Mouse (Mus musculus) intestine, postnatal 0 days (tissue): ENCODE results near the gene Fkrp. TPM values are rescaled to one million over a fixed set of nuclear protein-coding genes. Genes with fewer than 3 reads are reported as not detected.

Source experiments
- ATAC-seq: fragments of 200-750 bp; cut with Nextera tagmentation; 2 replicates; pipeline ENCODE4 v1.8.0; 2017; ENCODE audit warnings: mild to moderate bottlenecking, moderate TSS enrichment, moderate library complexity
- H3K27ac ChIP-seq: fragments of 300-500 bp; sonication (generic); 2 replicates; pipeline ENCODE4 v1.5.1; 2014; ENCODE audit warnings: mild to moderate bottlenecking, low read depth, low read length, moderate library complexity
- H3K27me3 ChIP-seq: fragments of 300-500 bp; sonication (generic); replicated peaks from 2 replicates; pipeline ENCODE4 v1.6.1; 2014; ENCODE audit warnings: low read length, mixed read lengths; ENCODE audit not compliant: control insufficient read depth, insufficient read depth
- H3K36me3 ChIP-seq: fragments of 300-500 bp; sonication (generic); 2 replicates; pipeline ENCODE4 v1.6.1; 2014; ENCODE audit warnings: mild to moderate bottlenecking, moderate library complexity; ENCODE audit not compliant: control insufficient read depth, insufficient read depth
- H3K4me1 ChIP-seq: fragments of 300-500 bp; sonication (generic); replicated peaks from 2 replicates; pipeline ENCODE4 v1.6.1; 2014; ENCODE audit warnings: antibody characterized with exemption, low read length, mixed read lengths; ENCODE audit not compliant: control insufficient read depth, insufficient read depth
- H3K4me2 ChIP-seq: fragments of 300-500 bp; sonication (generic); replicated peaks from 2 replicates; pipeline ENCODE4 v1.6.1; 2014; ENCODE audit warnings: low read depth, mild to moderate bottlenecking, moderate library complexity
- H3K4me3 ChIP-seq: fragments of 300-500 bp; sonication (generic); 2 replicates; pipeline ENCODE4 v1.5.1; 2014; ENCODE audit warnings: low read depth, low read length
- H3K9ac ChIP-seq: fragments of 300-500 bp; sonication (generic); 2 replicates; pipeline ENCODE4 v1.6.1; 2014; ENCODE audit warnings: mild to moderate bottlenecking, low read depth, low read length
- H3K9me3 ChIP-seq: fragments of 300-500 bp; sonication (generic); 2 replicates; pipeline ENCODE4 v1.6.1; 2016; ENCODE audit warnings: mixed run types; ENCODE audit not compliant: control insufficient read depth
- CTCF ChIP-seq: sonication (generic); IDR thresholded peaks from 2 replicates; pipeline ENCODE4 v1.5.1; 2016; ENCODE audit warnings: low read depth, mild to moderate bottlenecking, control low read depth, antibody characterized with exemption, moderate library complexity
- WGBS: fragments of 180-500 bp; shearing (Covaris S2); extraction: QIAGEN DNeasy Blood & Tissue Kit; methylation state at CpG from one replicate; pipeline ENCODE4 v1.1.7; 2014; 5-methylcytosine and 5-hydroxymethylcytosine counted together
- polyA plus RNA-seq: library from polyadenylated mRNA; unstranded; fragments of >200 nt; fragmentation: Nextera tagmentation; extraction: Ambion mirVana; gene quantifications from 2 replicates; pipeline ENCODE4 v1.2.1, GENCODE M21; 2015

Gene Fkrp
- polyA plus RNA-seq, 1 experiment from 2014 or later, result 12.3 TPM

DNA sequence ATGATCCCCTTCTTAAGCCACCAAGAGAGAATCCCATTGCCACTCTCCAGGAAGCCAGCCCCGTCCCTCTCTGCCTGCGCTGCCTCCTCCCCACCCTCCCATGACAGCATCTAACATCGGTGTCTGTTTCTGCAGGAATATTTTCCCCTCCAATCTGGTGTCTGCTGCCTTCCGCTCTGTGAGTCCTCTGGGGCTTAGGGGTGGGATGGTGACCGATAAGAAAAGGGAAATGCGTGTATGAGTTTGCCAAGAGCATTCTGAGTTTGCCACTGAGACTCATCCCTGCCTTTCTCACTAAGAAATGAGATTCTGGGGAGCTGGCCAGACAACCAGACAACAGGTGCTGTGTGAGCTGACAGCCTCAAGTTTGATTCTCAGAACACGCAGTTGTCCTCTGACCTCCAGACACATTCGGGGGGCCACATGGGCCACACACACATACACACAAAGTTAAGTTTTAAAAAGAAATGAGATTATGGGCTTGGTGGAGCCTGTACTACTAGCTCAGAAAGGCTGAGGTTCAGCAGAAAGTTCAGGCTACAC is 30.9 kb downstream of the Fkrp start:
- TF ChIP-seq CTCF, result no peak
- no peak for ATAC-seq
- H3K27ac ChIP-seq, result no peak overlapping the region
- H3K27me3 ChIP-seq, result no peaks in the 10 kb centered on the region
- H3K4me1 ChIP-seq, result peaks cover 8% of the 10 kb centered on the region
- WGBS, result 72% methylated on average over 8 of the region's 8 CpGs
- H3K36me3 ChIP-seq, result peaks cover 16% of the 10 kb centered on the region; the same call in 1 of the 2 replicates
- H3K9ac ChIP-seq, result no peak overlapping the region
- no peak overlapping the region for H3K4me3 ChIP-seq
- no peak overlapping the region for H3K4me2 ChIP-seq
- H3K9me3 ChIP-seq, result no peaks in the 10 kb centered on the region

DNA sequence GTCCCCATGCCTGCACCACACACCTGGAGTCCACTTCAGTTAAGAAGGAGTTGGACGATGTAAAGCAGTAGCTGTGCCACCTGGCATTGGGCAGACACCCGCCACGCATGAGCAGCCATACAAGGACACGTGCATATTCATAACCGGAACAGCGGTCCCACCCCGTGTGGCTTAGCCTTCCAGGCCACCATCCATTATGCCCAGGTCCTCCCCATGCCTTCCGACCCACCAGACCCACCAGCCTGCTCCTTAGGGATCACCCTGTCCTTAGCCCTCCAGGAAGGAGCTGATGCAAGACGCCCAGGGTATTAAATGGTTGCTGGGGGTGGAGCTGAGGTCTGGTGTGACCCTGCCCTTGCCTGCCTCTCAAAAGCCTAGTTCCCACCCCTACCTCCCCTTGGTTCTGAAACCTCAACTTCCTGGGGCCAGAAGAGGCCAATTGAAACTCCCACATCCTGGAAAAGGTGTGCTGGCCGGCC is 32.0 kb downstream of the Fkrp start:
- peaks cover 8% of the 10 kb centered on the region for H3K4me1 ChIP-seq
- H3K27ac ChIP-seq, result no peak overlapping the region
- peak overlapping the region; percentile 100 for H3K4me2 ChIP-seq
- H3K4me3 ChIP-seq, result 0 out of 2 replicates have a peak overlapping the region, but pooled peaks have one; percentile 65
- WGBS, result 55% methylated on average over 10 of the region's 10 CpGs
- H3K27me3 ChIP-seq, result no peaks in the 10 kb centered on the region
- no peaks in the 10 kb centered on the region for H3K9me3 ChIP-seq
- H3K9ac ChIP-seq, result no peak overlapping the region
- ATAC-seq, result no peak
- H3K36me3 ChIP-seq, result peaks cover 9% of the 10 kb centered on the region; the same call in 1 of the 2 replicates
- no peak for TF ChIP-seq CTCF

DNA sequence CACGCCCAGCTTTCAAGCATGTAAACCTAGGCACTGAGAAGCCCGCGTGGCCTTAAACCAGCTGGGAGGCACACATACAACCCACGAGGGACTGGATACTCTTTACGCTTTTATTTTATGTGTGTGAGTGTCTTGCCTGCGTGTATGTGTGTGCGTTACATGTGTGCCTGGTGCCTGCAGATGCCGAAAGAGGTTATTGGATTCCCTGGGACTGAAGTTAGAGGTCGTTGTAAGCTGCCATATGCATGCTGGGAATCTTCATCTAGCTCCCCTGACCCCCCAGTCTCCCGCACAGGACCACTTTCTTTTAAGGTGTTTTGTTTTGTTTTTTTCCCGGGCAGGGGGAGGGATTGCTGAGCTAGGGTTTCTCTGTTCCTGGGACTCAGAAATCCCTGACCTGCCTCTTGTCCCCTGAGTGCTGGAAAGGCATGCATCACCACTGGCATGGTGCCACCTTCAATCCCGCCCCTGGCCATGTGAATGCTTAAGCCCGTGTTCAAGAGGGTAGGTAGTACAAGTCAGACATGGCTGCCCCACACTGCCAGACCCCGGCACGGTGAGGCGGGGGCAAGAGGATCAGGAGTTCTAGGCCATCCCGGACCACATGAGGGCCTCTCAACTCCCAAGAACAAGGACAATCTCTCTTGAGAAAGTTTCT is 32.6 kb downstream of the Fkrp start:
- H3K27ac ChIP-seq, result no peak overlapping the region
- peak overlapping the region; percentile 65 for H3K4me3 ChIP-seq
- H3K4me1 ChIP-seq, result peaks cover 8% of the 10 kb centered on the region
- H3K4me2 ChIP-seq, result peak overlapping the region; percentile 100
- H3K9ac ChIP-seq, result no peak overlapping the region
- H3K9me3 ChIP-seq, result no peaks in the 10 kb centered on the region
- H3K36me3 ChIP-seq, result peaks cover 6% of the 10 kb centered on the region; the same call in 1 of the 2 replicates
- ATAC-seq, result no peak
- no peaks in the 10 kb centered on the region for H3K27me3 ChIP-seq
- WGBS, result 41% methylated on average over 17 of the region's 17 CpGs
- no peak for TF ChIP-seq CTCF

DNA sequence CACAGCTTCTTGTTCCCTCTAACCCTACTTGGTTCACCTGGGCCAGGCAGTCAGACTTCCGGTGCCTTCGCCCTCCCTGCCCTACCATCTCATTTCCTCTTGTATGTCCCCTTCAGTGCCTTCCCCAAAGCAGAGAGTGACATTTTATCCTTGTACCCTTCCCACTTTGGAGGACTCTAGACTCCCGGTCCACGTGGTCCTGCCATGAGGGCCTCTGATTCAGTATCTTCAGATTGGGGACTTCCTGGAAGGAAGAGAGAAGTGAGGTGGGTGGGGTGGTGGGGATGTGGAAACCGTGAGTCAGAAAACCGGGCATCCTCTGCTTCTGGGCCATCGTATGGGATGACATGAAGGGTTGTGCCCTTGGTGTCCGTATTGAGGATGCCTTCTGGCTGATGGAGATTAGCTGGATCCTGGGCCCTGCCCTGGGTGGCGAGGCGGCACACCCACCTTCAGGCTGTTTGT is 33.3 kb downstream of the Fkrp start:
- Histone ChIP-seq H3K27ac (no peak overlapping the region), H3K9ac (no peak overlapping the region), H3K4me3 (peak overlapping the region; percentile 65), H3K27me3 (no peaks in the 10 kb centered on the region), H3K36me3 (peaks cover 6% of the 10 kb centered on the region; the same call in 1 of the 2 replicates), H3K9me3 (no peaks in the 10 kb centered on the region), H3K4me1 (peaks cover 8% of the 10 kb centered on the region), H3K4me2 (peak overlapping the region; percentile 100)
- no peak for ATAC-seq
- no peak for TF ChIP-seq CTCF
- WGBS, result 26% methylated on average over 10 of the region's 10 CpGs

DNA sequence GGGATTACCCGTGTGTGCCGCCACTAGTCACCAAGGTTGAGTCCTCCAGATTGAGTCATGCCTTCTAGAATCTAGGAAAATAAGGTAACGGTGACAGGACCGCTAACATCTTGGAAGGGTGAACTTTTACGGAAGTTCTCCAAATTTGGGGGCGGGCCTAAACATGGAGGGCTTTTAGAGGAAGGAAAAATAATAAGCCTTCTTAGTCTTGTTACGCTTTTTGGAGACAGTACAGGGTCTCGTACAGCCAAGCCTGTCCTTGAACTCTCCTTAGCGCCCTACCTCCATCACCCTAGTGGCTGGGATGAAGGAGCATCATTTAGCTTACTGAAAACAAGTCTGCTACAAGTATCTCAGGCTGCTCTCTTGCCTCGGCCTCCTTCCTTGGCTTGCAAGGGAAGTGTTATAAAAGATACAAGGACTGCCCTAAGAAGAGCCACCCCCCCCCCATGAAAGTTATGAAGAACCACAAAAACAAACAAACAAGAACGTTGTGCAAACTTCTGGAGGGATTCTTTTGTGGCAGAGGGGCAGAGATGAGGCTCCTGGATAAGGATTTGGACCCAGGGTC is 33.9 kb downstream of the Fkrp start:
- Histone ChIP-seq H3K9ac (peak overlapping the region; percentile 66), H3K27me3 (no peaks in the 10 kb centered on the region), H3K27ac (no peak overlapping the region), H3K4me1 (peaks cover 8% of the 10 kb centered on the region), H3K4me2 (peak overlapping the region; percentile 100), H3K4me3 (peak overlapping the region; percentile 65), H3K36me3 (peaks cover 6% of the 10 kb centered on the region; the same call in 1 of the 2 replicates), H3K9me3 (no peaks in the 10 kb centered on the region)
- ATAC-seq, result no peak
- 6% methylated on average over 11 of the region's 11 CpGs for WGBS
- TF ChIP-seq CTCF, result no peak
